Mouse (Mus musculus): ENCODE data around the gene Adgrl2.

Adgrl2 gene

DNA sequence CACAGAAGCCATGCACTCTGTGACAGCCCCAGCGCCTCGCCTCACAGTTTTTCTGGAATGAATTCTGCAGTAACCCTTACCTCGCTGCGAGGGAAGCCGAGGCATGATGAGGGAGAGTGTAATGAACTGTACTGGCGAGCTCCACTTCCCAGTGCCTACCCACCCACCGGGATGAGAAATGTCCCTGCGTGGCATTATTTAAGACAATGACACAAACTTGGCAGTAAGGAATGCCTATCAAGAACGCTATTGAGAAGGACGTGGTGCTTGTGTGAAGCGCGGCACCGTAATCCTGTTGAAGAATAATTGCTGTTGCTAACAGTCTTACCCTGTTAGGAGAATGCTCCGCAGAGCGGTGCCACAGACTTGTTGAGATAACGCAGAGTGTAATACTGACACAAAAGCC is 13.2 kb downstream of the Adgrl2 start:
- in situ Hi-C loops (cut with MboI, MseI) = no loop called here

DNA sequence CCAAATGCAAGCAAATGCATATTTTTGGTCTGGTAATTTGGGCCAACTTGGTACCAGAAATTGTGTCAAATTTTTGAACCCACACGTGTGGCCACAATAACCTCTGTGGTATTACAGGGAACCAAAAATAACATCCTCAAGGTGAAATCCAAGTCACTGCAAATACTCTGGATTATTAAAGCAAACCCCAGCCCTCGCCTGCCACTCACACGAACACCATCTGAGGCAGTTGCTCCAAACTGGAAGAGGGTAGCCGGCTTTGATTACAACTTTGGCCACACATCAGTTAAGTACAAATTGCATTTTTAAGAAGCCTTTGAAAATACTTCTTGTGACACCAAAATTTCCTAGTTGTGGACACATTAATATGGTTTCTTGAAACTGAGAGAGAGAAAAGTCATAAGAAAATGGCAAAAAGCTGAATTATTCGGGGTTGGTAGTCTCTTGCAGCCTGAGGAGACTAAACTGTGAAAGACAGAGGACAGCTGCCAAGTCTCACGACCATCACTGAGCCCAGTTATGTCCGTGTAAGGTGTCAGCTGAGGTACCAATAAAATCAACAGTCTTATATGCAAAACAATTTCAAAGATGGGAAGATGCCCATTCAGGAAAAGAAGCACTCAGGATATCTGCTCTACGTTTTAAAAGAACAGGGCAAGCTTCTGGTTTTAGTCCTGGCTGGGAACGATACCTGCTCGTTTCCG is 18.3 kb downstream of the Adgrl2 start:
- in situ Hi-C loops (cut with MboI, MseI) = no loop called here

DNA sequence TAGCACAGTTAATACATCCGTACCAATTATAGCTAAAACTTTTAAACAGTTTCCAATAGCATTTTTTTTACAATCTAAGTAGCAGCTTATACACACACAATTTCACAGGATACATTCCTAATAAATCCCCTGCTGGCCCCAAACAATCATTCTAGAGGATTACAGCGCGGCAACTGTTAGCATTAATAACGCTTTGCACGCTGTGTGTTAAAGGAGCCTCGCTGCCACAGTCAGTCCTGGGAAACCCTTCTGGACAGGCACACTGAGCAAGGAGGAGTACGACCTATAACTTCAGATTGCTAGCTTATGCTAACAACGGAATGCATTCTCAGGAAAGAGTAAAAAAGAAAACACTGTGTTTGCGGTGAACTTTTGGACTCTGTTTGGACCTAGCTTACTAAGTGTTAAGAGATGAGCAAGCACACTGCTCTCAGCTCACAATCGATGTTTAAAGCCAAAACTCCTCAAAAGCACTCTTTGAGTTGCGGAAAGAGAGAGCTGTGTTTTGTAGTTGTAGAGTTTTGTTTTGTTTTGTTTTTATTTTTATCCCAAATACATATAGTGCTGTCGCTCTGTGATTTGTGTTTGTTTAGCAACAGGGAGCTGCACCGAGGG is 25.3 kb downstream of the Adgrl2 start:
- in situ Hi-C loops (cut with MboI, MseI) = no loop called here

DNA sequence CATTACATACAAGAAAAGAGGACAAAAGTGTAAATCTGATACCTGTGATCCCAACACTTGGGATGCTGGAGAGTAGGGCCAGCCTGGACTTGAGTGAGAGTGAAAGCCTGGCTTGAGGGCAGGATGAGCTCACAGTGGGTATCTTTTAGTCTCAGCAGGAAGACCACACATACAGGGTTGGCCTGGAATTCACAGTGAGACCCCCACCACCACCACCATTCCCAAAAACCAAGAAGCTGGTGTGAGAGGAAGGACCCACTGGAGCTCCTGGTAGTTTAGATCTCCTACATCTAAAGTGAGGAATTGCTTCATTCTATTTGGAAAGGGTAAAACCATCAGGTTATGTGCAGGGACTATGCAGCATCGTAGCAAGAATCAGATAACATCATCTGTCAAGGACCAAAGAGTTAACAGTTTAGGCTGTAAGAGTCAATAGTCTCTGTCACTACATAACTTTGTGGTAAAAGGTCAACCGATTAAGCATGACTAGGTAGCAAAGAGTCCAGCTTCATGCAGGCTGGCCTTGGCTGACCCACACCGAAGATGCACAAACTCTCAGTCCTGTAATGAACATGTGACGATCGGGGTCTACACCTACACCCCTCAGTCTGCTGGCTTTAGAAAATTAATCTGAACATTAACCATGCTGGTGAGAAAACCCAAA is 26.8 kb downstream of the Adgrl2 start:
- in situ Hi-C loops (cut with MboI, MseI) = no loop called here

DNA sequence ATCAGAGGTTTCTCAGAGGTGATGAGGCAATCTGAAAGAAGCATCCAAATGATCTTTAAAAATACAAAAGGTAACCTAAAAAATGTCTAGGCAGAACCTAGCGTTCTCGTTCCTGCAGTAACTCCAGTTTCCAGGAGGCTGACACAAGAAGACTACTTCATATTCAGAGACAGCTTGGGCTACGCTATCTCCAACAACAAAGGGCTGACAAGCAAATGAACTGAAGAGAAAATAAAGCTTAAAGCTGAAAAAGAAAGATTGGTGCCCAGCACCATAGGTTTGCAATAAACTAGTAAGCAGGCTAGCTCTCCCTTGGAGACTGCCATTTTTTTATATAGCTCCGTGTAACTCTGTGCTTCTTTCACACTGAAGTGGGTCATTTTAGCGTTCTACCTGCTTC is 28.7 kb downstream of the Adgrl2 start:
- in situ Hi-C loops (cut with MboI, MseI) = no loop called here

DNA sequence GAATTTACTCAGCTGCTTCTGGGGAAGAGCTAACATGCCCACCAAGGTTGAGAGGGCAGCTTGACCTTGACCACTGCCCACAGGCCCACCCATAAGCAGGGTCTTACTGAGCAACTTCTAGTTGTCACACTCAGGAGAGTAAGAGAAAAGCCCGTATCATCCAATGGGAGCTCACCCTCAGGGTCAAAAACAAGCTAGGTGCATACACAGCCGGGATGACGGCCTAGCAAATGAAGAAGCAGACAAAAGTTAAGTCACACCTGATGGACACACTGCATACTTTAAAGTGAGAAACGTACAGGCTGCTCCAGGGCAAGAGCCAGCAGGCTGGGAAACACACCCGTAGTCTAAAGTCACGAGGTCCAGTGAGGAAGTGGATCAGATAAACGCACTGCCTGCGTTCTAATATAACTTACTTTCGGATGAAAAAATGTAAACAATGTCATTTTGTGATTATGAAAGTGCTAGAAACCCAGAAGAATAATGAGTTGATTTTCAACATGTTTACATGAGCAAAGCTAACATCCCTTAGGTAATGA is 29.5 kb downstream of the Adgrl2 start:
- in situ Hi-C loops (cut with MboI, MseI) = no loop called here

DNA sequence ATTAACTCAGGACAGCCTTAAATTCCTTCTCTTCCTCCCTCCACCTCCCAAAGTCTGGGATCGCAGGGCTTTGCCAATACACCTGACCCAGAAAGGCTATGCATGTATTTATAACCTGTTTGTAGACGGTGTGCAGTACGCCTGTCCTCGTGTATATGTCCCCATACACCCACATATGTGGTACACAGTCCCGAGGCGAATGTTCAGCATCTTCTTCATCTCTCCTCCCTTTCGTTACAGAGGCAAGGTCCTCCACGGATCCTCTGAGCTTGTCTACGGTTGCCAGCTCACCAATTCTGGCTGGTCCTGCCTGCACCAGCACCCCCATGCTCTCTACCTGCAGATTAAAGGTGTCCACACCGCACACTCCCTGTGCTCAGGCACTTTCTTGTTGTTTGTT is 30.1 kb downstream of the Adgrl2 start:
- in situ Hi-C loops (cut with MboI, MseI) = no loop called here

DNA sequence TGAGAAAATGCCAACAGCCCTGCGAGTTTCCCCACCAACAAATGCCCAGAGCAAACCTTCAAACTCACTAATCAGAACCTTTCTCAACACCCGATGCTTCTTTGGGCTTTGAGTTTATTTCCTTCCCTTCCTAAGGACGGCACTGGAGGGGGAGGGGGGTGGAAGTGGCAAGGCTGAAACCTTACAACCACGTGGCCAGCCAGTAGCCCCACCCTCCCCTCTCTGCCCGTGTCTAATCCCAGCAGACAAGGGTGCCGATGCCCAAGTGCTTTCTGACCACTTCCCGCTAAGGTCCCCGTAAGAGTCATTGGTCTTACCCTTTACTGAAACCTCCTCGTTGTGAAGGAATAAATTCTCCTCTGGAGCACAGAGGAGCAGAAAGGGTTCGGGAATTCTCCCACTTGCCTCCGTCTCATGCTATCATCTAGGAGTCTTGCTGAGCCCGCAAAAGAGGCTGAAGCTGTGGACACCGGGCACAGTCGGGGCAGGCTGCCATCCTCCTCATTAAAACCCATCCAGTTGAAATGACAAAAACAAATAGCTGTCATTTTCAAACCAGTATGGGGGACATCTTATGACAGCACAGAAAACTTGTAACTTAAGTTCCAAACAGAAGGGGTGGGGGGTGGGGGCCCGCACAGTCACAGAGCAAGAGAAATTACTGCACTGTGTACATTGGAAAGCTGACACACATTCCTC is 30.9 kb downstream of the Adgrl2 start:
- in situ Hi-C loops (cut with MboI, MseI) = no loop called here

DNA sequence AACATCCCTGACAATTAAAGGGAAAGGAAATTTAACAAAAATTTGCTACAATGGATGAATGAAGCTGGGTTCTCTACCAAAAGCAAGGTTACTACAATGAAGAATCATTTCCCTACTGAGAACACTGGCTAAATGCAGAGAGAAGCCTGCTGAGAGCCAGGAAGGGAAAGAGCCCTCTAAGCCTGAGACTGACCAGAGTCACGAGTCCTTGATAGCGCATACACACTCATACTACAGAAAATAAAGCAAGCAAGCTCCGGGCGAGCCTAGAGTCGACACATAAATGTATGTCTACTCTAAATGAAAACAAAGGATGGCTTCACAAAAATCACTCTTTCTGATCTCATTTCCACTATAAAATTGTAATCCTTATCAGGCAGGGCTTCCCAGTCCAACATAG is 31.6 kb downstream of the Adgrl2 start:
- in situ Hi-C loops (cut with MboI, MseI) = no loop called here

DNA sequence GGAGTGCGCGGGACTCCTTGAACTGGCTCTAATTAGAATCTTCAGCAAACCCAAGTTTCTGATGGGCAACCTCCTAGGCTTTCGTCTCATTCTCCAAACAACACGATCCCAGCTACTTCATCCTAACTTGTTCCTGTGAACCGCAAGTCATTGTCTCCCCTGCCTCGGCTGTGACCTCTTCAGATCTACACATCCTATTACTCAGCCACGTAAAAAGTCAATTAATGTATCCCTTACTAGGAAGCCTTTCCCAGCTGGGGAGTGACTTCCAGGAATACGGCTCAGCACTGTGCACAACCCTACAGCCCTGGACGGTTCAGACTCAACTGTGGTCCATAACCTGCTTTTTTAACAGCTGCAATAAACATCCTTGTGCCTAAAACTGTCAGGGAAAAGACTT is 32.2 kb downstream of the Adgrl2 start:
- in situ Hi-C loops (cut with MboI, MseI) = no loop called here

DNA sequence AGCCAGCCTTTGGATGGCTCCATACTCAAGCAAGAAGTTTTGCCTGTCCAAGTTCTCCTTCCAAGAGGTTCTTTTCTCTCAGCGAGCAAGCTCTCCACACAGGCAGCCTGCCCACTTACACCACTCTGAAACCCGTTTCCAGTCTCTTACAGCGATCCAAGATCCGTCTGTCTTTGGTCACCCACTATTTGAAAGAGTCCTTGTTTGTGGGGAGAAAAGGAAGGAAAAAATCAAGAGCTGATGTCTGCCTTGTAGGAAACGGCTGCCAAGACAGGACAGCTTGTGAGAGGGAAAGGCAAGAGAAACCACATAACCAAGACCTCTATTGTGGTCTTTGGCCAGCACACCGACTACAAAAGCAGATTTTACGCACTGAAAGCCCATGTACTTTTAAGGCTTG is 33.5 kb downstream of the Adgrl2 start:
- in situ Hi-C loops (cut with MboI, MseI) = no loop called here

DNA sequence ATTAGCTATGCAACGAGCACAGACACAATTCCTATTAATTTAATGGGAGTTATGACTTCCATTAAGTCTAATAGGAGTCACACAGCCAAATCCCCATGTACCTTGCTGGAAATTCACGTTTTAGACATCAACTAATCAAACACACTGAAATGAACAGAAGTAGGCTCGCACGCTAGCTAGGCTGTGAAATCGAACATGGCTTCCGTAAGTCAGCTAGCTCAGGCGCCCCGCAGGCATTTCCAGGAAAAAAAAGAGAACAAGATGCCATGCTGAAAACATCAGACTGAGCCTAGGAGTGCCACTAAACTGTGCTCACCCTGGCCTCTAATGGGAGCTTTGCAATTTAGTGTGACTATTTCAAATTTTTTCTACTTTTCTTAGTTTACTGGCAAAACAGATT is 40.6 kb downstream of the Adgrl2 start:
- in situ Hi-C loops (cut with MboI, MseI) = no loop called here

DNA sequence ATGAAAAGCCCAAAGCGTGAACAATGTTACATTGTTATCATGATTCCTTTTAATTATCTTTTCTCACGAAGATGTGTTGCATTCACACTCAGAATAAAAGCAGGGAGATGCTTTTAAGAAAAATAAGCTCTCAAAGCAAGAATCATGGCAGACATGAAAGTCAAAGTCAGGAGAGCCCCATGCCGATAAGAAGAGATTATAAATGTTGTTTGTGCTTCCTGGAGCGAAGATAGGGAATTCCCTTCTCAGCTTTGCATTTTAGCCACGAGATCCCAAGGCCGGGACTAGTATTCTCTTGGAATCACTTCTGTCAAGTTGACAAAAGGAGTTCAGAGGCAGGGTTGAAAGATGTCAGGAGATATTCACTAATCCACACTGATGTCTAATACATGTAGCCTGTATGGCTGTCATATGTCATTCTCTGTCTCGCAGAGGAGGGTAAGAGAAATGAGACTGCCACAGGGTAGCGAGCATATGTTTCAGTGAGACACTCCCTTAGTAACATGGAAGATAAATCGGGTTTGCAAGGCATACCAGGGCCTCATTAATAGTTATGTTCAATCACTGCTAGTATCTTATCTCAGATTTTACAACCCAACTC is 42.5 kb downstream of the Adgrl2 start:
- in situ Hi-C loops (cut with MboI, MseI) = no loop called here

DNA sequence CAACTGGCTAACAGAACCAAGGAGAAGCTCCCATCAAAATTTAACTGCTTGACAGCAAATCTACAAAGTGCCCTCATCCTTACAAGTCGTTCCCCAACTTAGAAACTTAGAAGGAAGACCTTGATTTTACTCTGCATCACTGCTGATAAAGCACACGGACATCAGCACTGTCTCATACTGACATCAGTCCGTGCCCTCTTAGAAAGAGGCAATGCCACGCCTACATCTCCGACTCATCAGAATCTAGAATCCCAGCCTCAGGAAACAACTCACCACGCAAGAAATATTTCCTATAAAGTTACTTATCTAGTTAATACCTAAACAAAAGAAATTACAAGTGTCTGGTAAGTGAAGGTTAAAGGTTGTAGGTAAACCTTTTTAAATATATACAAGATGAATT is 43.1 kb downstream of the Adgrl2 start:
- in situ Hi-C loops (cut with MboI, MseI) = no loop called here

DNA sequence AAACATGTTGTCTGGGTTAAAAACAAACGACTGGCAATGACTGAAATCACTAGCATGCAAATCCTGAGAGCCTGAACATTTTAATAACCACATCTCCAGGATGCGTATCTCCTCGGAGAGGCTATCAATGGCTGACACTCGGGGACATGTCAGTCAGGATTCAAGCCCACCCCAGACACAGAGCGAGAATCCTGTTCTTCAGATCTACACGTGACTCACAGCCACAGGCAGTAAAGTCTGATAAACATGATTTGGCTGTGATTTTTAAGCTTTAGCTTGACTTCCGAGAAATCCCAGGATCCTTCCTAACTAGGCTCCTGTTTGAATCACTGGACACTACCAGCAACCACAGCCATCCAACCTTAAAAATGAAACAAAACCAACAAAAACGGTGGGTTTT is 44.8 kb downstream of the Adgrl2 start:
- in situ Hi-C loops (cut with MboI, MseI) = no loop called here

DNA sequence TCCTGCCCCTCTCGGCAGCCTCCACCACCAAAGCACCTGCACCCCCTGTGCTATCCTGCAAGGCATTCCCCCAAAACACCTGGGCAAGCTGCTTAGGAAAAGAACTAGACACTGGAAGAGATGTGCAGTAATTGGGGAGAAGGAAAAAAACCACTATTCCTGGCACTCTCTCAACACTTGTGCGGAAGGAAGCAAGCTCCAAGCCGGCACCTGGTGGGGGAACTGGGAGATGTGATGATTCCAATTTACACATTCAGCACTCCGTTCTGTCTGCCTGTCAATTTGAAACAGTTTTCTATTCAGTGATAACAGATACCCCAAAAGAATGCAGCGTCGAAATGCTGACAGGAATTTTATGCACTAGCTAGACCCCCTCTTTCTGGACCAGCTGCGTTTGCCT is 50.9 kb downstream of the Adgrl2 start:
- in situ Hi-C loops (cut with MboI, MseI) = no loop called here

DNA sequence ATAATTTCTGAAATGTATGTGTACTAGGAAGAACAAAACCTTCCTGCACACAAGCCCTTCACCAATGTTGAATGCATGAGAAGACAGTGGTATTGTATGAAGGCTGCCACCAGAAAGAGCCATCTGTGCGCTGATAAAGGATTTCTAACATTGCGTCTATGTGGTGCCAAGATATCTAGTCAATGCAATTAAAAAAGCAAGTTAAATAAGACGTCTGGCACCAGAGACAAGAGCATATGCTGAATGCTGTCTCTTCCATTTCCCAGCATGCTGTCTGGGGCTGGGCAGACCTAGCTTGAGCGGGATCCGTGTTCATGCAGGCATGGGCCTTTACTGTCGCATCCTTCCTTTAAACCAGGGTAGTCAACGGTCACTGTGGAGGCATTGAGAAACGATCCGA is 55.3 kb downstream of the Adgrl2 start:
- in situ Hi-C loops (cut with MboI, MseI) = no loop called here

DNA sequence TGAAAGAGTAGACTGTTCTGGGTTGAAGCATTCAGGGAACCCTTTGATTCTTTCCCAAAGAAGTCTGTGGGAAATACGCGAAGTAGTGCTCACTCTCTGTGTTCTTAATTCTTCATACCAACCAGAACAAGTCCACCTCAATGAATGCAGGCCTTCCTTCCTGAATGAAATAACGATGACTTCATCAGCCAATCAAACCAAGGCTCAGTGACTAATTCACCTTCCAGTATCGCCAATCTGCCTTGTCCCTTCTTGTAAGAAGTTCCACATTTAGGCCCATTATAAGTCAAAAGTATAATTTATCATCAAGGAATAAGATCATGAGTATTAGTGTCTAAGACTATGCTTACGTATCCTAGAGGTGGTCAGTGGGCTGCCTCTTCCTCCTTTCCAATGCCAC is 56.1 kb downstream of the Adgrl2 start:
- in situ Hi-C loops (cut with MboI, MseI) = no loop called here

DNA sequence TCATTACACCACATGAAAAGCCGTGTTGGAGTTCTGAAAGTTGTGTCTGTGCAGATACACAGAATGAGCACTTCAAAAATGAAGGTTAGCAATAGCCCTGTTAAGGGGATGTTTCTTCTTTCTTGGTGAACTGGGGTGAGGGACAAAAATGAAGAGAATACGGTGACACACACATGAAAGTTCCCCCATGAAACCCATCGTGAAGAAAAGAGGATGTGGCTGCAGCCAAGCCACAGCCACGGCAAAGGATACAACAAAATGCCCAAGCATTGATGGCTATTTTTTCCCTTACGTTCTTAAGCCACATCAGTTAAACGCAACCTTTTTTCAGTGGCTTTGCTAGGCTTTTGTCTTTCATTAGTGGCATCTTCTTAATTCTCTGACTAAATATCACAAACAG is 57.2 kb downstream of the Adgrl2 start:
- in situ Hi-C loops (cut with MboI, MseI) = no loop called here

DNA sequence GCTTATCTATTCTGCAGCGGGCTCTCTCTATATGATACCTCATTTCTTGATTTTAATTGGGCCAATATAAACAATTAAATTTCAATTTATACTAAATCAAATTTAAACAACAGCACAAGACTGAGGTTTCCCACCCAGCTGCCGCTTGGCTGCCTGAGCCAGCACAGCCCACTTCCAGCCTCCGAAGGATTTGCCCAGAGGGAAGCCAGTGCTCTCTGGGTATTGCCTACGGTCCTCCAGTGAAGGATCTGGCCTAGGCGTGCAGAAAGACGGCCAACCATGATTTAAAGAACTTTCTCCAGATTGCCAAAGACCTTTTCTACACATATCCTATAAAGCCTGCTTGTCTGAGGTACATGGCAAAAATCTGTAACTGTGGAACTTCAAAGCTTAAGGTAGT is 59.4 kb downstream of the Adgrl2 start:
- in situ Hi-C loops (cut with MboI, MseI) = no loop called here

DNA sequence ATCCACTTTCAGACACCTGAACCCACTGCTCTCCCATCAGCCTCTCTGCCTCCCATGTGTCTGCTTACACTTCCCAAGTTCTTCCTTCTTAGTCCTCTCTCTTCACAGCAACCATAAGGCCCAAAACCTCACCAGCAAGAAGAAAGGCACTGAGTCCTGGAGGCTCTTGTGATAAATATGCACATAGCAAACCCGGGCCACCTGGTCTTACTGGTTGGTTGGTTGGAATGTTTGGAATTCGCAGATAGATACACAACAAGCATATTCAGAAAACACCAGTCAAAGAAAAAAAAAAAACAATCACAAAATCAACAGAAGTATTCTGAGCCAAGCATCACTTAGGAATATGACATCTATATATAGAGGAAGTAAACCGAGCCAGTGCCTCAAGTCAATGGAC is 64.0 kb downstream of the Adgrl2 start:
- in situ Hi-C loops (cut with MboI, MseI) = no loop called here

DNA sequence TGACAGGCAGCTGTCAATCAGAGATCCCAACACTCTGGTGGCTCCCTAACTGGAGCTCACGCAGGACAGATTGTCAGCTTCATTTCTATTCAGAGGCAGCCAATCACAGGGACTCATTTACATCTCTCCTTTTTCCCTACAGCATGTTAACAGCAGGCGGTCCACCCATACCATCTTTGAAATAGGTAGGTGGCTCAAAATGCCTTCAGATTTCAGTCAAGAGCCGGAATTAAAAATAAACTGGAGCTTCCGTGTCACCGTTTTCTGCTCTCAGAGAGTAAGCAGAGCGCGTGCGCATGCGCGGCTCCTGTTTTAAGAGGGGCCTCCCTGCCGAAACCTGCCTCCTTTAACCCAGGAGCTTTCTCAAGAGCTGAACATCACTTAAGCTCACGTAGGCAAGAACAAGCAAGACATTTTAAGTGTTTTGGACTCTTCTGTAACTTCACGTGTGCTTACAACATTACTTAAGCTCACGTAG is 67.7 kb downstream of the Adgrl2 start:
- in situ Hi-C loops (cut with MboI, MseI) = no loop called here
